Mouse (Mus musculus) testis, postnatal 14 days (tissue): Measurements from ENCODE around the gene Gm3854.
"Not testable (repeated sequence)": the region's sequence is repeated elsewhere in the genome, so short reads cannot be mapped to it uniquely, and the experiment has no call there.

Experiments
- DNase-seq: peaks from one replicate; pipeline ENCODE4 v3.0.0; 2021; ENCODE audit warnings: low spot score

Gm3854 gene

DNA sequence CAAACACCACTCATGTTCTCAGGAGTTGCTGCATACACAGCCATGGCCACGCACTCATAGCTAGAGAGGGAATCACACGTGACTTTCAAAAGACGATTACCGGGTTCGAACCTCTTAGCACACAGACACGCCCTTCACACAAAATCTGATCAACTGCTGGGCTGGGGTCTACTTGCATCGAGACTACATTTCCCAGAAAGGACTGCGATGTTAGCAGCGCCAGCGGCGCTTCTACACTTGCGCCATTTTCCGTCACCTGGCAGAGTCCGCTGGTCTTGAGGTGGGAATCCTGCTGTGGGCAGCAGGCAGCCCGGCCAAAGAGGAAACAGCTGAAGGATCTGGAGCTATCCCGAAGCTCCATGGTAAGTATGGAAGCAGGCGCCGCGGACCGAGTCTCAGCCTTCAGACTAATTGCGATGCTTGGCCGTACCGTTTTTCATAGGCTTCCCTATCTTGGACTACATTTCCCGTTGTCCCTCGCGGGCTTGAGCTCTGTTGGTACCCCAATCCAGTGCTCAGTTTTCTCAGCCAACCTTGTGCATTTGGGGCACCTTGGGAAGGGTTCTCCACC lies at the start of gene Gm3854:
Gm3854 (plus strand) TSS at position 259 of the 571 bp plus-strand sequence.
- peak; percentile 75 for DNase-seq

DNA sequence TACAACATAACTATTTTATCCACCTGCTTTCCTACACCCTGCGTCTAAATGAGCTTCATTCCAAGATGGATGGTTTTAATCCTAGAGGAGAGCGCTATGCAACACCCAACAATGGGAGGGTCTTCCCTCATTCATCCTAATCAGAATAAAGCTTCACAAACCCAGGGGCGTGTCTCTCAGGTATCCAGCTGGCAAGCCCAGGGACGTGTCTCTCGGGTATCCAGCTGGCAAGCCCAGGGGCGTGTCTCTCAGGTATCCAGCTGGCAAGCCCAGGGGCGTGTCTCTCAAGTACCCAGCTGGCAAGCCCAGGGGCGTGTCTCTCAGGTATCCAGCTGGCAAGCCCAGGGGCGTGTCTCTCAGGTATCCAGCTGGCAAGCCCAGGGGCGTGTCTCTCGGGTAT lies 42.8 kb upstream of the Gm3854 start:
- DNase-seq: not testable (repeated sequence)

DNA sequence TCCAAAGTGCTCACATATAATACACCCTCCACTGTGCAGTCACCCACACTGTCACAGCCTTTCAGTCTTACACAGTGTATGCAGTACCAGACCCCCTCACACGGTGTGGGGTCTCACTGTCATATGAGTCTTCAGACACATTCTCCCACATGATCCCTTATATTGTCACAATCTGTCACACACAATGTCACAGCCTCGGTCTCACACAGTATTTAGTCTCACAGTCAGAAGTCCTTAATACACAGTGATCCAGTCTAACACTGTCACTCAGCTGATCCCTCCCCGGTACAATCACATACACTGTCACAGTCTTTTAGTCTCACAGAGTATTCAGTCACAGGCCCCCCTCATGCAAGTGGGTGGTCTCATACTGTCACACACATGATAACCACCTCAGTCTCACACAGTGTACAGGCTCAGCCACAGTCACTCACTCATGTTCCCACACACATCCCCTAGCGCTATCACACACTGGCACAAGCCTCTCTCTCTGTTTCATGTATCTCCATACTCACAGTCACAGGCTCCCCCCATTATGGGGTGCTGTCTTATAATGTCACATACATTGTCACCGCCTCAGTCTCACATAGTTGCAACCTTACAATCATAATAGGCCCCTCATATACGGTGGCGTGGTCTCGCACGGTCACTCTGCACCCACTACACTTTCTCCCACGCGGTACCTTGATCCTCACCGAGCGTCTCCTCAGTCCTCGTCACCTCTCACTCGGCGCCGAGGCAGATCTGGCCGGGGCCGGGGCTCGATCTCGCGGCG lies 12.9 kb upstream of the Gm3854 start:
- DNase-seq: no peak

DNA sequence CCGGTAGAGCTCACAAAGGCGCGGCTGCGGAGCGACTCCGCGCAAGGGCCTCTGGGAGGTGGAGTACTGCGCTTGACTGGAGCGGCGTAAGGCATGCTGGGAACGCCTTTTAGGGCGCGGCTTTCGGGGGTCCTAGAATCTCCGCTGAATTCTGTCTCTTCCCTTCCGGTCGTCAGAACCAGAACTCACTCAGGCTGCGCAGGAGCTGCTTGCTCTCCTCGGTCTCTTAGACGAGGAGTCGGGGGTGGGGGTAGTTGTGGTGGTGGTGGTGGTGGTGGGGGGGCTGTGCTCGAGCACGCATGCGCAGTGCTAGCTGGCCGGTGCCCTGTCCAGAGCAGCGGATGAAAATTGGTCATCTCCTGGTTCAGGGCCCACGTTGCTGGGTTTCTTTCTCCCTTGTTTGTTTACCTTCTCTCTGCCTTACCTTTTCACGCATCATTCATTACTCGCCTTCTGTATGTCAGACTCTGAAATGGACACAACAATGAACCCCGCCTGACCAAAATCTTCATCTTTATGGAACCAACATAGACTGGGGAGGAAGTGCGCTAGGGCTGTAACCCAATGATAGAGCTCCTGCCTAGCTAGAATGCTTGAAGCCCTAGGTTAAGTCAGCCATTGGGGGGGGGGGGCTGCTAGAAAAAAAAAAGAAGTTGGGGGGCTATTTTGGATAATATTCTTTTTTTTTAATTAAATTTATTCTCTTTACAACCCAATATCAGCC lies 12.2 kb upstream of the Gm3854 start, which contains the start of gene Zfp583:
Zfp583 (minus strand) TSS at position 53 of the 724 bp plus-strand sequence.
- DNase-seq: peak; percentile 83

DNA sequence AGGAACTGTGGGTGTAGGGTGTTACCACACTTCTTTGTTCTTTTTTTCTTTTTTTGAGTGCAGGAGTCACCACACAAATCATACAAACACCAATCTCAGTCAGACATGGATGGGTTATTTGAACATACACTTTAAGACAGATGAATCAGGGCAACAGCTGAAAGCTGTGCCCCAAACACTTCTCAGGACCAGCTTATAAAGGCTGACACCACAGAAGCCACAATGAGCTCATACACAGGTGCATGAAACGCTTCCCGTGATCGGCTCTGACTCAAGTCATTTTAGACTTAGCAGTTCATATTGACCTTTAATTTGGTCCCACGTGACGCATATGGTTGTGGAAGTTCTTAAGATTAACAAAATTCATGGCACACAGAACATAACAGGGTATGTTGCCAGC lies 3.7 kb upstream of the Gm3854 start:
- no peak for DNase-seq

DNA sequence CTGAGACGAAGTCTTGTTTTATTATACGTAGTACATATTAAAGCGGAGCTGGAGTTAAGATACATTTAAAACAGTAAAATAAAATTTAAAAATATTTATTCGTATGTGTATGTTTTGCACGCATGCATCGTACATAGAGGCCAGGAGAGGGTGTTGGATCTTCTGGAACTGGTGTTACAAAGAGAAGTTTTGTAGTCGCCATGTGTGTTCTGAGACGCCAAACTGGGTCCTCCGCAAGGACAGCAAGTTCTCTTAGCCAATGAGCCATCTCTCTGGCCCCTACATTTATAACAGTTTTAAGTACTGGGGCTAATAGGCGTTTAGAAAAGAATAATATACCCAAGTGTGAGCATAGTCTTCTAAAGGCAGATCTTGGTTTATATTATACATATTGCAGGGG lies 565 bp downstream of the Gm3854 start:
- DNase-seq: no peak

DNA sequence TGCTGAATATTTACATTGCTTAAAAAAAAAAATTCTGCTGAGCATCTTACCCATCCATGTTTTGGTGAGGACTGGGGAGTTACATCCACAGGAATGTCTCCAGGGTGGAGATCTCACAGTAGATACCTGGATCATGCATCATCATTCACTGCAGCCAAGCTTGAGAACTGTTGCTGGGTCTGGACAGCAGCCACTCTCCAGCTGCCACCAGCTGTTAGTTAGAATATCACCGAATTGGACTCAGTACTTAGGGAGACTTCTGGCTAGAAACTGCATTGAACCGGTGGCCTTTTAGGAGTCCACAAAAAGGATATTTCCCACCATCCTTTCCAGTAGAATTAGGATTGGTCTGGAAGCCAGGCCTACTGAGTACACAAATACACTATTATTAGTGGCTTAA lies 14.6 kb downstream of the Gm3854 start:
- no peak for DNase-seq

DNA sequence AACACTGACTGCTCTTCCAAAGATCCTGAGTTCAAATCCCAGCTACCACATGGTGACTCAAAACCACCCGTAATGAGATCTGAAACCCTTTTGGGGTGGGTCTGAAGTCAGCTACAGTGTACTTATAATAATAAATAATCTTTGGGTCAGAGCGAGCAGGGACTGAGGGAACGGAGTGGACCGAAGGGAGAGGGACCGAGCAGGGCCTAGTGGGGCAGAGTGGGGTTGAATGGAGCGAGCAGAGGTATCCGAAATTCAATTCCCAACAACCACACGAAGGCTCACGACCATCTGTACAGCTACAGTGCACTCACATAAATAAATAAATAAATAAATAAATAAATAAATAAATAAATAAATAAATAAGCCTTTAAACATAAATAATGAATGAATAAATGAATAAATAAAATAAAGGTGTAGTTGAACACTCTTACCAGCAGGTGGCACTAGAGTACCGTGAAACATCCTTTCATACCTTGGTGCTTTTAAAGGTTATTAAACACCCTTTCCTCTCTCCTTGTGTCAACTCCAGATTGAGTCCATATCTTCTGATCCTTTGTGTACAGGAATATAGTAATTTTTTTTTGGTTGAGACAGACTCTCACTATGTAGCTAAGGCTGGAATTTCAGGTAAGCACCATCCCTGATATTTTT lies 15.5 kb downstream of the Gm3854 start:
- no peak for DNase-seq

DNA sequence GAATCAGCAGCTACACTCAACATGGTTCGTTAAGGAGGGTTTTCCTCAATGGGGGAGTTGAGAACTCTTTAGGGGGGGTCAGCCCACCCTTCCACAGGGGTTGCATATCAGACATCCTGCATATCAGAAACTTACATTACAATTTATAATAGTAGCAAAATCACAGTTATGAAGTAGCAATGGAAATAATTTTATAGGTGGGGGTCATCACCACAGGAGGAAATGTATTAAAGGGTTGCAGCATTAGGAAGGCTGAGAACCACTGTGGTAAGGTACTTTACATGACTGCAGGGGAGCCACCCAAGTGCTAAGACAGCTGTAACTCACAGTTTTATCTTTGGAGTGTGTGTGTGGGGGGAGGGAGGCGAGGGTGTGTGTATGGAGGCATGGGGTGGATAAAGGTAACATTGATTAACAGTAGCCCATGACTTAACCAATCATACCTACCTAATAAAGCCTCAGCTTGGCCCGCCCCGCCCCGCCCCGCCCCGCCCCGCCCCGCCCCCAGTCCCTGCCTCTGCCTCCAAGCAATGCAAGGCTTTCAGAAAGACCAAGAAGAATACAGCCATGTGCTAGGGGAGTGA lies 17.0 kb downstream of the Gm3854 start:
- no peak for DNase-seq

DNA sequence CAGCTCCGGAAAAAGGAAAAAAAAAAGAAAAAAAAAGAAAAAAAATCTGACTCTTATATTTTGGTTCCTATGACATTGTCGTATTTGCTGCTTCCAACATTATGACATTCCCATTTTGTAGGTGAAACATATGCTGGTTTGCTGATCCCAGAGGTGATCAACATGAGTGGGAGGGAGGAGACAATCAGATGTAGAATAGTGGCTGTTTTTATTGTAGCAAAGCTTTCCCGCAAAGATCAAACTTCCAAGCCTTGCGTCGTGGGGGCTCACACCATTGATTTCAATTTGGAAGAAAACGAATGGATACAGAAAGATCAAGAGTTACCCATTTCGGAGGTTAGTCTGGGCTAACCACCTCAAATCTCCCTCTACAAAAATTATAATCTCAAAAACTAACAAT lies 18.2 kb downstream of the Gm3854 start:
- no peak for DNase-seq

DNA sequence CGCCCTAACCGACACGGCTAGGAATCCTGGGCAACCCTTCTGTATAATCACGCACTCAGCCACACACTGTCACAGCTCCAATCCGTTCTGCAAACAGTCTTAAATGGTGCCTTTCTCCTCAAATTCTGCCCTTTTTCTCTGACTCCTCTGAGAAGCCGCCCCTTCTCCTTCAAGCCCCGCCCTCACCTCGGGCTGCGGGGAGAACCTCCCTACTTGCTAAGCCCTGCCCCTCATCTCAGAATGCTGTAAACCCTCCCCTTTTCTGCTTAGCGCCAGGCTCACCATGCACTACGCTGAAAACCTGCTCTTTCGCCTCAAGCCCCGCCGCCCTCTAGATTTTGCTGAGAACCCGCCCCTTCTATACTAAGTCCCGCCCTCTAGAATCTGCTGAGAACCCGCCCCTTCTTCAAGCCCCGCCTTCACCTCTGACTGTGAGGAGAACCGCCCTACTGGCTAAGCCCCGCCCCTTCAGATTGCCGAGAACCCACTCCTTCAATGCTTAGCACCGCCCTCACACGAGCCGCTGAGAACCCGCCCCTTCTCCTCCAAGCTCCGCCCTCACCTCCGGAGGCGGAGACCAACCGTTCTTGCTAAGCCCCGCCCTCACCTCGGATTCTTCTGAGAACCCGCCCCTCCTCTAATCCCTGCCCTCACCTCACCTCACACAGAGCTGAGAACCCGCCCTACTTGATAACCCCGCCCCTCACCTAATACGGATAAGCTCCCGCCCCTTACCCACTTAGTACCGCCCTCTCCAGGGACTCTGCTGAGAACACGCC lies 18.9 kb downstream of the Gm3854 start:
- peak; percentile 99 for DNase-seq

DNA sequence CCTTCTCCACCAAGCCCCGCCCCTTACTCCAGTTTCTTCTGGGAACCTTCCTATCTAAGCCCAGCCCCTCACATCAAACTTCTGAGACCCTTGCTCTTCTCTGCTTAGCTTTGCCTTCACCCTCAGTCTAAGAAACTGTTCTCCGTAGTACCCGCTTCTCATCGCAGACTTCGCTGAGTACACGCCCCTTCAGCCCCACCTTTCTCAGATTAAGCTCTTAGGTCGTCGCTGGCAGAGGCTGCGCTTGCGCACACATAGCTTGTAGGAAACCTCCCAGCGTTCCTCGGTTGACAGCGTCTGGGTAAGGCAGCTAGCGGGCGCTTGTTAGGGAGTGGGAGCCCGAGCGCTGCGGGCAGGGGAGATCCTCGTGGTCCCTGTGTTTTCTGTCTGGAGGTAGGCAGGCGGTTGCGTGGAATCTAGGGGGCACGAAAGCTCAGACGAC lies 19.5 kb downstream of the Gm3854 start, which contains the start of gene Zfp78:
Zfp78 (plus strand) TSS at position 234 of the 442 bp plus-strand sequence.
- DNase-seq: no peak

DNA sequence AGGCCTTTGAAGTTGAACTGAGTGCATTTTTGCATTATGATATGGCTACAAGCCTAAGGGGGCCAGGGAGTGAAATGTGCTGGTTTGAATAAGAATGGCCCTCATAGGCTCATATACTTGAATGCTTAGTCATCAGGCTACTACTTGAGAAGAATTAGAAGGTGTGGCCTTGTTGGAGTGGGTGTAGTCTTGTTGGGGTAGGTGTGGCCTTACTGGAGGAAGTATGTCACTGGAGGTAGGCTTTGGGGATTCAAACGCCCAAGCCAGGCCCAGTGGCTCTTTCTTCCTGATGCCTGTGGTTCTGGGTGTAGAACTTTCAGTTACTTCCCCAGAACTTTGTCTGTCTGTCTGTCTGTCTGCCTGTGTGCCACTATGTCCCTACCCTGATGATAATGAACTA lies 21.2 kb downstream of the Gm3854 start:
- no peak for DNase-seq

DNA sequence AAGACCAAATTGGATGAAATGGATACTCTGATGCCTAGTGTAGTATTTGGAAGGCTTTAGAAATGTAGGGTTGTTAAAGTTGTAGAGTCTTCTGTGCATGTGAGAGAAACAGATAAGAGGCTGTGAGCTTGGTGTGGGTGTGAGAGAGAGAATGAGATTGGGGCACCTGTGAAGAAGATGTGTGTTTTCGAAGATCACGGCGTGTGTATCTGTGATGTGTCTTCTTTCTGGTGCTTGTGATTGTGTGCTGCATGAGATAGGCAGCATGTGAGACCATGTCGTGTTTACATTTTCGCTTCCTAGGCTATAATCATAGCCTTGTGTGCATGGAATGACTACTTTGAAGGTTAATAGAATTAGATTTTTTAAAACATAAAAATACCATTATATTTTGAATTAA lies 23.6 kb downstream of the Gm3854 start:
- no peak for DNase-seq

DNA sequence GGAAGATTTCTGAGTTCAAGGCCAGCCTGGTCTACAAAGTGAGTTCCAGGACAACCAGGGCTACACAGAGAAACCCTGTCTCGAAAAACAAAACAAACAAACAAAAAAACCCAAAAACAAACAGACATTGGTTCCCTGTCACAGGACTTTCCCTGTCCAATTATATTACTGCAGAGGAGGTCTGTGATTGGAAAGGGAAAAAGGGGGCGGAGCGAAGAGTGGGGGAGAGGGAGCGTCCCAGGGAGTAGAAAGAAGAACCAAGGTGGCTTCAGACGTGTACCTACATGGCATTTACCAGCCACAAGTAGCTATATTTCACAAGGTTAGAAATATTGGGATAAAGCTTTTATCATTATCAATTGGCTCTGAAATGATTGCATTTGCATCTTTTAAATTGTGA lies 24.6 kb downstream of the Gm3854 start:
- not testable (repeated sequence) for DNase-seq

DNA sequence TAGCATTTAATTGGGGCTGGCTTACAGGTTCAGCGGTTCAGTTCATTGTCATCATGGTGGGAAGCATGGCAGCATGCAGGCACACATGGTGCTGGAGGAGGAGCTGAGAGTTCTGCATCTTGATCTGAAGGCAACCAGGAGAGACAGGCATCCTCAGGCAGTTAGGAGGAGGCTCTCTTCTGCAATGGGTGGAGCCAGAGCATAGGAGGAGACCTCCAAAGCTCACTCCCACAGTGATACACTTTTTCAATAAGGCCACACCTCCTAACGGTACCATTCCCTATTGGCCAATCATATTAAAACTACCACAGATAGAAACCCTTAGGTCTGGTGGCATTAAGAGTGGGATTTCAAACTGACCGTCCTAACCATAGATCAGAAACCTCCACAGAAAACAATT lies 25.9 kb downstream of the Gm3854 start:
- DNase-seq: no peak

DNA sequence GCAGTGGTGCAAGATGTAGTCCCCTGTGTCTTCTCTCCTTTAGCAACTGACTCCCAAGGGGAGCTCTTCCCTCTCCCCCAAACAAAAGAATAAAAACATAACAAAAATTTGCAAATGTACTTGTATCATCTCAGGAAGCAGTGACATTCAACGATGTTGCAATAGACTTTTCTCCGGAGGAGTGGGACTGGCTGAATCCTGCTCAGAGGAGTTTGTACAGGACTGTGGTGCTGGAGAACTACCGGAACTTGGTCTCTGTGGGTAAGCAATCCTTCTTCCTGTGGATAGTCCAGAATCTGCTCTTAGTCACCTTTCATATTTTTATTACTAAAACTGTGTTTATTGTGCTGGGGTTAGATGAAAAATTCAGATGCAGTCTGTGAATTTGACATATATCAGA lies 29.4 kb downstream of the Gm3854 start:
- no peak for DNase-seq

DNA sequence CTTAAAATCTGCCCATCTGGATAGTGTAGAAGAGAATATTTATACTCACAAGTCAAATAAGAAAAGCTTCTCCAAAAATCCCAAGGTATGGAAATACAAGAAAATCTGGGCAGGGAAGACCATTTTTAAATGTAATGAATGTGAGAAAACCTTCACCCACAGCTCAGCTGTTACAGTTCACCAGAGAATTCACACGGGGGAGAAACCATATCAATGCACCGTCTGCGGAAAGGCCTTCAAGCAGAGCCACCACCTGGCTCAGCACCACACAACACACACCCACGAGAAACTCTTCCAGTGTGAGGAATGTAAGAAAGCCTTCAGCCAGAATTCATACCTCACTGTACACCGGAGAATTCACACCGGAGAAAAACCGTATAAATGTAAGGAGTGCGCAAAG lies 34.9 kb downstream of the Gm3854 start:
- no peak for DNase-seq

DNA sequence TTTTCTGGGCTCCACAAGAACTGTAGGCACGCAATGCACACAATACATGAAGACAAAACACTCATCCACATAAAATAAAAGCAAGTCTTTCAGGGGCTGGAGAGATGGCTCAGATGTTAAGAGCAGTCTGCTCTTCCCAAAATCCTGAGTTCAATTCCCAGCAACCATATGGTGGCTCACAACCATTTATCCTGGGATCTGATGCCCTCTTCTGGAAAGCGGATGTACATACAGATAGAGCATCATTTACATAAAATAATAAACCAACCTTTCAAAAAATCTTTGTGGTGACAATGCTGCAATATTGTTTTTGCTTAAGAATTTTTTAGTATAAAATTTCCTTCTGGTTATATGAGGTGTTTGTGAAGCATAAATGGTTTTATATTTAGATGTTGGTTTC lies 37.9 kb downstream of the Gm3854 start:
- no peak for DNase-seq

DNA sequence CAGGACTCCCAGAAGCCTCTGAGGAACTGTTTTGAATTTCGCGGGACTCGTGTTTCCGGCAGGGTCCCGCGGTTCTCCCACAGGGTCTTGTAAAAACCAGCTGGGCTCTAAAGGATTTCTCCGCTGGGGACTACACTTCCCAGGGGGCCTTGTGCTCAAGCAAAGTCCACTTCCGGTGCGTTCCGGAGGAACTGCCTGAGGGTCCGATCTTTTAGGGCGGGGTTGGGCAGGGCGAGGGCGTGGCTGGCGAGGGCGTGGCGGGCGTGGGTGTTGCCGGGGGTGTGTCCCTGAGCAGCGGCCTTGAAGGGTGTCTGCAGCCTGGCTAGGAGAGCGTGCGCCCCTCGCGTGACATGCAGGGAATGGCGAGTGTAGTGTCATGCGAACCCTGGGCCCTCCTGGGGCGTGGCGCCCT lies 39.5 kb downstream of the Gm3854 start, which contains the start of gene Zfp28:
Zfp28 (plus strand) TSS at position 252 of the 412 bp plus-strand sequence.
- peak; percentile 93 for DNase-seq

DNA sequence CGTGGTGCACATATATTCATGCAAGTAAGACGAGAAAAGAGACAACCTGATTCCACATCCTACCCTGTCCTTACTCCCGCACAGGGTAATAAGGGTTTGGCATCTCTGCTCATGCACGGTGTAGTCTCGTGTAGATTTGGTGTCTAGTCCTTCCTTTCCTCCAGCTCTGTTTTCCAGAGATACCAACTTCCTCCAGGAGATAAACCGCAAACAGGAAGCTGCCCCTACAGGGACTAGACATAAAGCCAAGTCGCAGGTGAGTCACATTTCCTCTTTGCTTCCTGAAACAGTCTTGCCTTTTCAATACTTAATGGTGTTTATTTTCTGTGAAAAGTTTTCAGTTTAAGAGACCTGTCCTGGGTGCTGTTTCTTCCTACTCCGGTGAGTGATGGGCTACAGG lies 40.5 kb downstream of the Gm3854 start:
- DNase-seq: no peak
